Mouse (Mus musculus): Measurements from ENCODE around the gene Gm10488. TPM values are rescaled to one million over a fixed set of nuclear protein-coding genes. Genes with fewer than 3 reads are reported as not detected.

The Gm10488 gene
- not detected for total RNA-seq (2023)

DNA sequence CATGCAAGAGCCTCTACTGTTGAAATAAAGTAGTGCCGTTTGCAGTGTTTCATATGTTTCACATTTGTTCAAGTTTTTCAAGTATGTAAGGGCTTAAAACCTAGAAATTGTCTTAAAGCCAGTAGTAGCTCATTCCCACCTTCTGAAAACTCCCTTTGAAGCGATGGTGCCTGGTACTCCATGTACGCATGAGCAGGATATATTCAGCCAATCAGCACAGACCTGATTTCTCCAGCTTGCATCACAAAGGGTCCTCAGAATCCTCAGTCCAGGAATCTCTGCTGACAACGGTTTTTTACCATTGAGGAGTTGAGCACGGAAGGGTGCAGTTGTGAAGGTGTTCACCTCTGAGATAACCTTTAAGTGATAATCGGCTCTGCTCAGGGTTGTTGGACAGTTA is at the start of gene Gm10488:
Gene Gm10488, plus strand, starts transcription at position 301 of the 400 bp plus-strand sequence.

